Mouse (Mus musculus) heart, embryonic 13.5 days (tissue): Measurements from ENCODE around the gene Cpne4. TPM values are rescaled to one million over a fixed set of nuclear protein-coding genes. Genes with fewer than 3 reads are reported as not detected.

Source experiments
- microRNA-seq: library from miRNA; unstranded; fragments of <30 nt; microRNA quantifications from one replicate; pipeline ENCODE4, GENCODE M21; 2016
- polyA plus RNA-seq: library from polyadenylated mRNA; unstranded; fragments of >200 nt; fragmentation: Nextera tagmentation; extraction: Ambion mirVana; gene quantifications from 2 replicates; pipeline ENCODE4 v1.2.1, GENCODE M21; 2015

Cpne4 gene
- polyA plus RNA-seq, 1 experiment from 2014 or later = 0.27 TPM

Small RNAs within 50 kb of the gene (microRNA-seq; reads per million reads assigned to microRNA genes)
- gene Gm23391 = not detected

Other genes with a start within 250 kb of the Cpne4 start
- 0.05 and 0.09 TPM in 2 replicates for gene Acpp, start 209.5 kb upstream of the Cpne4 start, polyA plus RNA-seq